Mouse (Mus musculus): ENCODE results near the gene Cacna2d3. TPM values are rescaled to one million over a fixed set of nuclear protein-coding genes. Genes with fewer than 3 reads are reported as not detected.
A peak's percentile ranks its signal among the peaks of the same experiment; 100 is the strongest.

The Cacna2d3 gene
- polyA plus RNA-seq, 1 experiment from 2014 or later = 0.92 TPM

DNA sequence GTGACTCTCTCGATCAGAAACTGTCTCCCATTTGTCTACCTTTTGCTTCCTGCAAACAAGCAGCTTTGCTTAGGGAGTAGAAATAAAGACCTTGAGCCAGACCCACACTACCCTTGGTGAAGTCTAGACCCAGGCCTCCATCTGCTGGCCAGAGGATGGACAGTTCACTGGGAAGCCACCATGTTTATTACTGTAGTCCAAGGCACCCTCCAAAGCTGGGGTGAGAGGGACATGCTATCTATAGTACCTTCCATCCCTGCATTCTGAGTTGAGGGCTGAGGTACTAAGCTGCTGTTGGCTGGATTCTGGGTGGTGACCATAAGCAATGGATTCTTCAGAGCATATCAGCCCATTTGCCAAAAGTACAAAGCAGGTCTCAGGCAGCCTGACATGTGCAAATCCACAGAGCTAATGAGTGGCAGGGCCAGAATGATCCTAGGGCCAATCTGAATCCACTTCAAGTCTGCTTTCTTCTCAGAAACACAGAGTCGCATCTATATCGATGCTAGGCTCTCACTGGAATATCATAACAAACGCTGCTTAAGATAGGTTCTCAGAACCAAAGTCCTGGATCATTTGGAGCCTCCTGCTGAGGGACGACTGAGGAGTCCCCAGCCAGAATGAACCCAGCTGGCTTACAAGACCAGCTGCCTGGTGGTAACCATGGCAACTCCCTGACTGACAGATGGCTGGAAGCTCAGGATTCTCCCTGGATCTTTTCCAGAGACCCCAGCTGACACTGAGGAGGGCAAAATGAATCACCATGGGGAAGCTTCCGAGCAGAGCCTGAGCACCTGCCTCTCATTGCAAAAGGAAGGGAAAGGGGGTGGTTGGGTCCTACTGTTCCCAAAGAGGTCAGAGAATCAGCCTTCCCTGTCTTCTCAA, 763.3 kb downstream of the Cacna2d3 start:
- Histone ChIP-seq H3K4me2 (ENCODE audit: low read depth, low read length) (no peak overlapping the region), H3K4me1 (ENCODE audit: control insufficient read depth, insufficient read depth, low read length) (peaks cover 3% of the 10 kb centered on the region; the same call in 1 of the 2 replicates), H3K27me3 (replicated peaks; ENCODE audit: control insufficient read depth, insufficient read depth, low read length) (no peaks in the 10 kb centered on the region), H3K9me3 (ENCODE audit: control insufficient read depth, low read length) (no peaks in the 10 kb centered on the region), H3K4me3 (ENCODE audit: low read length) (no peak overlapping the region), H3K36me3 (ENCODE audit: control insufficient read depth, insufficient read depth, low read length) (no peaks in the 10 kb centered on the region), H3K27ac (ENCODE audit: low read length) (no peak overlapping the region), H3K9ac (ENCODE audit: low read depth, low read length) (no peak overlapping the region)
- 32% methylated on average over 6 of the region's 6 CpGs for WGBS
- ATAC-seq = peak; percentile 44; the same call in 1 of the 2 replicates

GRCm38 (mm10) chr14:28955181-28955580, 766.5 kb downstream of the Cacna2d3 start:
- no peaks in the 10 kb centered on the region for H3K9me3 ChIP-seq (ENCODE audit: control insufficient read depth, low read length)
- H3K9ac ChIP-seq (ENCODE audit: low read depth, low read length) = no peak overlapping the region
- ATAC-seq = no peak
- peaks cover 5% of the 10 kb centered on the region; the same call in 1 of the 2 replicates for H3K4me1 ChIP-seq (ENCODE audit: control insufficient read depth, insufficient read depth, low read length)
- H3K27ac ChIP-seq (ENCODE audit: low read length) = no peak overlapping the region
- no peak overlapping the region for H3K4me3 ChIP-seq (ENCODE audit: low read length)
- no peaks in the 10 kb centered on the region for H3K36me3 ChIP-seq (ENCODE audit: control insufficient read depth, insufficient read depth, low read length)
- H3K4me2 ChIP-seq (ENCODE audit: low read depth, low read length) = no peak overlapping the region
- 13% methylated on average over 3 of the region's 3 CpGs for WGBS
- no peaks in the 10 kb centered on the region for H3K27me3 ChIP-seq (replicated peaks; ENCODE audit: control insufficient read depth, insufficient read depth, low read length)

DNA sequence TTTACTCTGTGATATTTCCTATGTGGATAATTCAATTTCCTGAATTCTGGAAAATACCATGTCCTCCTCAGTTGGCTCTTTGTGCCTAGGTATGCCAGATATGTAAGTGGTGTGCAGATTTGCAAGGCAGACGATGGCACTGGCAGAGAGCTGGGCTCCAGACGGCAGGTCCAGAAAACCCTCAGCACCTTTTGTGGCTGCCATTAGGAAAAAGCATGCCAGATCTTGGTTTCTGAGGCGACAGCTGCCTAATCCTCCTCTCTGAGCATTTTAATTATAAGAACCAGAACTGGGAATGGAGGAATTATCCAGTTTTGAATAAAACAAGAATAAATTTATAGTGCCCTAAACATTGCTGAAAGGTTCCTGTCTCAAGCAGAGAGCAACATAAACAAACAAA, 767.1 kb downstream of the Cacna2d3 start:
- no peak for ATAC-seq
- 49% methylated on average over 3 of the region's 3 CpGs for whole genome bisulfite sequencing
- no peak overlapping the region for H3K4me2 ChIP-seq (ENCODE audit: low read depth, low read length)

GRCm38 (mm10) chr14:28954086-28954485, 767.6 kb downstream of the Cacna2d3 start:
- Histone ChIP-seq H3K4me2 (ENCODE audit: low read depth, low read length) (no peak overlapping the region), H3K9me3 (ENCODE audit: control insufficient read depth, low read length) (no peaks in the 10 kb centered on the region), H3K36me3 (ENCODE audit: control insufficient read depth, insufficient read depth, low read length) (no peaks in the 10 kb centered on the region), H3K27me3 (replicated peaks; ENCODE audit: control insufficient read depth, insufficient read depth, low read length) (no peaks in the 10 kb centered on the region), H3K9ac (ENCODE audit: low read depth, low read length) (no peak overlapping the region), H3K4me3 (ENCODE audit: low read length) (no peak overlapping the region), H3K27ac (ENCODE audit: low read length) (no peak overlapping the region), H3K4me1 (ENCODE audit: control insufficient read depth, insufficient read depth, low read length) (peaks cover 5% of the 10 kb centered on the region; the same call in 1 of the 2 replicates)
- WGBS = 33% methylated on average over 6 of the region's 6 CpGs
- no peak for ATAC-seq

More for the DNA sequence above, 767.1 kb downstream of the Cacna2d3 start:
- H3K4me1 ChIP-seq (ENCODE audit: control insufficient read depth, insufficient read depth, low read length) = peaks cover 5% of the 10 kb centered on the region; the same call in 1 of the 2 replicates
- no peak overlapping the region for H3K4me3 ChIP-seq (ENCODE audit: low read length)
- H3K9ac ChIP-seq (ENCODE audit: low read depth, low read length) = no peak overlapping the region
- H3K27me3 ChIP-seq (replicated peaks; ENCODE audit: control insufficient read depth, insufficient read depth, low read length) = no peaks in the 10 kb centered on the region
- H3K27ac ChIP-seq (ENCODE audit: low read length) = no peak overlapping the region
- H3K36me3 ChIP-seq (ENCODE audit: control insufficient read depth, insufficient read depth, low read length) = no peaks in the 10 kb centered on the region
- no peaks in the 10 kb centered on the region for H3K9me3 ChIP-seq (ENCODE audit: control insufficient read depth, low read length)

GRCm38 (mm10) chr14:28953409-28953808, 768.3 kb downstream of the Cacna2d3 start:
- no peaks in the 10 kb centered on the region for H3K27me3 ChIP-seq (replicated peaks; ENCODE audit: control insufficient read depth, insufficient read depth, low read length)
- ATAC-seq = no peak
- 32% methylated on average over 5 of the region's 5 CpGs for WGBS
- peaks cover 5% of the 10 kb centered on the region; the same call in 1 of the 2 replicates for H3K4me1 ChIP-seq (ENCODE audit: control insufficient read depth, insufficient read depth, low read length)
- H3K36me3 ChIP-seq (ENCODE audit: control insufficient read depth, insufficient read depth, low read length) = no peaks in the 10 kb centered on the region
- H3K9ac ChIP-seq (ENCODE audit: low read depth, low read length) = no peak overlapping the region
- no peak overlapping the region; the same call in 1 of the 2 replicates for H3K27ac ChIP-seq (ENCODE audit: low read length)
- H3K4me2 ChIP-seq (ENCODE audit: low read depth, low read length) = no peak overlapping the region
- H3K4me3 ChIP-seq (ENCODE audit: low read length) = no peak overlapping the region
- no peaks in the 10 kb centered on the region for H3K9me3 ChIP-seq (ENCODE audit: control insufficient read depth, low read length)

DNA sequence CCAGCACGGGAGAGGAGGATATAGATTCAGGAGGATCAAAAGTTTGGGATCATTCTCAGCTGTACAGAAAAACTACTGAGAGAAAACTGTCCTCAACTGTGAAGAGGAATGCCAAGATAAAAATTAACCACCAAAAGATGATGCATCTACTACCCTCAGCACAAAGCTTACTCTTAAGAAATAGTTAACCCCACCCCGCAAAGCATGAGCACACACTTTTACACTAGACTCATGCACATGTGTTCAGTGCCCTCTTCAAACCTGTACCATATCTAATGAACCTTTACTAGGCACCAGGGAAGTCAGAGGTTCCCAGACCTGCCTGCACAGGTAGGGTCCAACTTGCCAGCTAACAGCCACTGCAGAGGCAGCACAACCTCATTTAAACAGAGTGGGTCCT, 771.2 kb downstream of the Cacna2d3 start:
- Histone ChIP-seq H3K27ac (ENCODE audit: low read length) (no peak overlapping the region), H3K4me2 (ENCODE audit: low read depth, low read length) (no peak overlapping the region), H3K4me3 (ENCODE audit: low read length) (no peak overlapping the region), H3K4me1 (ENCODE audit: control insufficient read depth, insufficient read depth, low read length) (peaks cover 5% of the 10 kb centered on the region; the same call in 1 of the 2 replicates), H3K9ac (ENCODE audit: low read depth, low read length) (no peak overlapping the region), H3K27me3 (replicated peaks; ENCODE audit: control insufficient read depth, insufficient read depth, low read length) (no peaks in the 10 kb centered on the region), H3K36me3 (ENCODE audit: control insufficient read depth, insufficient read depth, low read length) (no peaks in the 10 kb centered on the region), H3K9me3 (ENCODE audit: control insufficient read depth, low read length) (no peaks in the 10 kb centered on the region)
- ATAC-seq = no peak
- WGBS = 85% methylated on average over 2 of the region's 2 CpGs

GRCm38 (mm10) chr14:28949785-28950184, 771.9 kb downstream of the Cacna2d3 start:
- no peak overlapping the region for H3K9ac ChIP-seq (ENCODE audit: low read depth, low read length)
- ATAC-seq = no peak
- H3K36me3 ChIP-seq (ENCODE audit: control insufficient read depth, insufficient read depth, low read length) = no peaks in the 10 kb centered on the region
- H3K27me3 ChIP-seq (replicated peaks; ENCODE audit: control insufficient read depth, insufficient read depth, low read length) = no peaks in the 10 kb centered on the region
- peaks cover 5% of the 10 kb centered on the region; the same call in 1 of the 2 replicates for H3K4me1 ChIP-seq (ENCODE audit: control insufficient read depth, insufficient read depth, low read length)
- no peaks in the 10 kb centered on the region for H3K9me3 ChIP-seq (ENCODE audit: control insufficient read depth, low read length)
- no peak overlapping the region for H3K4me3 ChIP-seq (ENCODE audit: low read length)
- no peak overlapping the region for H3K4me2 ChIP-seq (ENCODE audit: low read depth, low read length)
- no peak overlapping the region for H3K27ac ChIP-seq (ENCODE audit: low read length)
- WGBS = 83% methylated on average over 1 of the region's 1 CpGs

GRCm38 (mm10) chr14:28948019-28948850, 773.4 kb downstream of the Cacna2d3 start:
- Histone ChIP-seq H3K4me3 (ENCODE audit: low read length) (no peak overlapping the region), H3K27me3 (replicated peaks; ENCODE audit: control insufficient read depth, insufficient read depth, low read length) (no peaks in the 10 kb centered on the region), H3K4me2 (ENCODE audit: low read depth, low read length) (no peak overlapping the region), H3K4me1 (ENCODE audit: control insufficient read depth, insufficient read depth, low read length) (peaks cover under 1% of the 10 kb centered on the region; the same call in 1 of the 2 replicates), H3K36me3 (ENCODE audit: control insufficient read depth, insufficient read depth, low read length) (no peaks in the 10 kb centered on the region), H3K27ac (ENCODE audit: low read length) (no peak overlapping the region), H3K9ac (ENCODE audit: low read depth, low read length) (no peak overlapping the region), H3K9me3 (ENCODE audit: control insufficient read depth, low read length) (no peaks in the 10 kb centered on the region)
- 80% methylated on average over 7 of the region's 7 CpGs for WGBS
- no peak for ATAC-seq

DNA sequence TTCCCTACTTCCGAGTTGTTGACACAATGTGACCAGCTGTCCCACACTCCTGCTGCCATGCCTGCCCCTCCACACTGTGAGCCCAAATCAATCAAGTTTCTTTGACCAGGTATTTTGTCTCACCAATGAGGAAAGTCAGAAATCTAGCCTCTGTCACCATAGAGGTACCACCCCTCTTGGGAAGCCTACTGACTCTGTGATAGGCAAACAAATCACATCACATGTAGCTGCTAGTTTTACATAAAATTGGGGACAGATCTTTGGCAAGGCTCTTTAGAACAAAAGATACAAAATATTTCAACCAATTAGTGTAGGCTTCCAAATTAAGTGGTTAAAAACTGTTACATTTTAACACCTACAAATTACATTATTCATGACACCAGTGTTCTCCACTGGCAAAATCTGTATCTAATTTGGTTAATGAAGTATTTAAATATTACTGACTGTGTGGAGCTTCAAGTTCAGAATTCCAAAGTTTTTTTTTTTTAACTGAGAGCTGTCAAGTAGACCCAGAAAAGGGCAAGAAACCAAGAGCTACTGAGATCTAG, 788.8 kb downstream of the Cacna2d3 start:
- no peaks in the 10 kb centered on the region for H3K9me3 ChIP-seq (ENCODE audit: control insufficient read depth, low read length)
- no peak overlapping the region for H3K9ac ChIP-seq (ENCODE audit: low read depth, low read length)
- no peak for ATAC-seq
- no peak overlapping the region for H3K4me2 ChIP-seq (ENCODE audit: low read depth, low read length)
- 93% methylated on average over 1 of the region's 1 CpGs for WGBS
- no peak overlapping the region for H3K4me3 ChIP-seq (ENCODE audit: low read length)
- H3K36me3 ChIP-seq (ENCODE audit: control insufficient read depth, insufficient read depth, low read length) = no peaks in the 10 kb centered on the region
- H3K4me1 ChIP-seq (ENCODE audit: control insufficient read depth, insufficient read depth, low read length) = no peaks in the 10 kb centered on the region
- H3K27me3 ChIP-seq (replicated peaks; ENCODE audit: control insufficient read depth, insufficient read depth, low read length) = no peaks in the 10 kb centered on the region
- no peak overlapping the region for H3K27ac ChIP-seq (ENCODE audit: low read length)

Measured in intestine, embryonic 16.5 days (tissue).